Mouse (Mus musculus): ENCODE results near the gene Angptl2. TPM values are rescaled to one million over a fixed set of nuclear protein-coding genes. Genes with fewer than 3 reads are reported as not detected.
A peak's percentile ranks its signal among the peaks of the same experiment; 100 is the strongest.

Gene Angptl2
- total RNA-seq (2021): 100 to 1,000 TPM; 135 to 141 TPM

DNA sequence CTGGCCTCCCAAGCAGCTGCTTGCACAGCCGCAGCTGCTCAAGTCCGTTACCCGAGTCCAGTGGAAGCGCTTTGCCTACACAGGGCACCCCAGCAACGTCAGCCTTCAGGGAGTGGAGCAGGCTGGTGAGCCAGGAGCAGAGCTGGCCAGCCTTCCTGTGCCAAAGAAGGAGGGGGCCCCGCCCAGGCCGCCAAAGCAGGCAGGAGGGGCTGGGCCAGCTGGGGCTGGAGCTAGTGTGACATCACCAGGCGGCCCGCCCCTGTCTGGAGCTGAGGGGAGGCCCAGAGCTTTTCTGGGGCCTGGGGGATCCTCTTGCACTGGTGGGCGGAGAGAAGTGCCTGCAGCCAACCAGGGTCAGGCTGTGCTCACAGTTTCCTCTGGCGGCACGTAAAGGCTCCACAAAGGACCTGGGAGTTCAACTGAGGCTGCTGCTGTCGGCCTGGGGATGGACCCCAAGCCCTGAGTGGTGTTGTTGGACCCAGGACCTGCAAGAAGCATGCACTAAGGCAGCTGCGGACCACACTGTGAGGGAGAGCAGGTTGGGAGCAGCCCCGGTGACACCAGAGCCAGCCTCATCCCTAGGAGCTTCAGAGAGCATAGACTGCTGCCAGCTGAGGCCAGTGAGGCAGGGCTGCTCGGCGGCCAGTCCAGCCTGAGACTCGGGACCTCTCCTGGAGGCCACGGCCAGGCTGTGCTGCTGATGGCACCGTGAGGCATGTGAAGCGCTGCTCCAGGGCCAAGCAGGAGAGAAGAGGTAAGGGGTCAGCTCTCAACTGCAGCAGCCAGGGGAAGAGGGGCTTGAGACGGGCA, at the start of gene Angptl2:
Gene Angptl2 (plus strand): TSS at position 370 of the 810 bp plus-strand sequence.
- intact Hi-C loops (cut with DNase I): loop anchor here (2.0 to 5.0 kb wide), 2 partner anchors 39 to 61 kb away; no protein-coding TSS in a partner anchor
- DNase-seq: peak; percentile 94 to 95

- intact Hi-C loops (cut with DNase I): no loop called here
- DNase-seq: no peak
Observed at GRCm38 (mm10) chr2:33167060-33167459, 48.8 kb upstream of the Angptl2 start.

DNA sequence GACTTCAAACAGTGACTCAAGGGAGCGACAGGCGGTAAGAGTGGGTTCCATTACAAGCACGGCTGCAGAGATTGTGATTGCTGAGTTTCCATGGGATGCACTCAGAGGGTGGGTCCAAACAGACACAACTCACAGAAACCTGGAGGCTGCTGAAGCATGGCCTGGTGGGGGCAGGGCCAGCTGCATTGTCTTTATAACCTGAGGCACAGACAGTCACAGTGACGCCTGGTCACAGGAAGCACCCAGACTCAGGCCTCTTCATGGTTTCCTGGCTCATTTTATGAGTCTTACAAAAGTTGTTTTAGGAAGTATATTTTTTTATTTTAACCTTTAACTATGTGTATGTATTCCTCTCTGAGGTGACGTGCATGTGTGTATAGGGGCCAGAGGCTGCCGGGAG, 46.4 kb upstream of the Angptl2 start:
- DNase-seq: no peak

GRCm38 (mm10) chr2:33170777-33171565, 44.9 kb upstream of the Angptl2 start:
- no peak for DNase-seq

More for the DNA sequence above, 46.4 kb upstream of the Angptl2 start:
- intact Hi-C loops (cut with DNase I): no loop called here

DNA sequence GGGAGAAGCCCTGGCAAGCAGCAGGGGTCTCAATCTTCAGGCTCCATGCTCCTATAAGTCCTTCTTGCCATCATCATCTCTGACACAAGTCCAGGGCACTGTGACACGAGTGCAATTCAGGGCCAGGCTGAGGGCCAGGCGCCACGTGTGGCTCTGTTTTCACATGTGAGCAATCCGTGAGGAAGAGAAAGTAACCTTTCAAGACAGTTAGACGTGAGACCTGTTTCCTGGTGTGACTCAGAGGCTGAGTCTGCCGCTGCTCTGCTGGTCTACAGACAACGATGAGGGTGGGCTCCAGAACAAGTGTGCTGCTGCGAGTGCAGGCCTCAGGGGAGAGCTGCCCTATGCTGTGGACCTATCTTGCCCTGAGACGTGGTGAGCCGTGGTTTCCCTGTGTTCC, 42.7 kb upstream of the Angptl2 start:
- intact Hi-C loops (cut with DNase I): no loop called here
- no peak for DNase-seq

More at GRCm38 (mm10) chr2:33170777-33171565, 44.9 kb upstream of the Angptl2 start:
- intact Hi-C loops (cut with DNase I): no loop called here

DNA sequence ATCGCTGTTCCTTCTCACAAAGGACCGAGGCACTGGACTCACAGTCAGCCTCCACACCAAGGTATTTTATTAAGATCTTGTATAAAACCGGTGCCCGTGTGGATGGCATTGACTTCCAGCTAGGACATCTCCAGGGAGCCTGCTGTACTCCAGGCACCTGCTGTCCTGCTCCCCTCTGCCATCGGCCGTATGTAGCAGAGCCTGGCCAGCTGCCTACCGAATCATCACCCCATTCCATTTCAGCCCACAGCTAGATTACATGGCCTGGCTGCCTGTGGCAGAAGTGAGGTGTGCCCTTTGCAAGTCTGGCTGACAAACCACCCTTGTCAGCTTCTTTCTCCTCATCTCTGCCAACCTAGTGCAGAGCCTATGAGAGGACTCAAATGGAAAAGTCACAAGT, 42.2 kb upstream of the Angptl2 start:
- peak in 1 of 2 experiments; percentile 75 for DNase-seq
- intact Hi-C loops (cut with DNase I): no loop called here

- intact Hi-C loops (cut with DNase I): loop anchor here (5.0 kb wide), 1 partner anchor 41 kb away; the partner anchor contains the start of gene Angptl2
- DNase-seq: no peak
Observed at GRCm38 (mm10) chr2:33176516-33176915, 39.4 kb upstream of the Angptl2 start.

DNA sequence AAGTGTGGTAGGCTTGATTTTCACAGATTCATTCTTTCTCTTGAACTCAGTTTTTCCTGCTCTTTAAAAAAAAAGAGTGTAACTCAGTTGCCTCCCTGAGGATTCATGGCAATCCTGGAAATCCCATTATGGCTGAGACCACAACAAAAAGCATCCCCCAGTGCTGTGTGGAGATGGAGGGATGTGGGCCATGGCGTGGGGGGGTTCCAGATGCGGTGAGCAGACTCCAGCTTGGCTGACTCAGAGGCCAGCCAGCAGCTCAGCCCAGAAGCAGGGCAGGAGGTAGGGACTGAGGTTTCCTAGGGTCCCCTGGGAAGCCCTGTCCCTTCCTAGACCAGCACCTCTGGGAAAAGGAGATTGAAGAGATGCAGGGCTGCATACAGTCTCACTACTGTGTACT, 38.9 kb upstream of the Angptl2 start:
- intact Hi-C loops (cut with DNase I): loop anchor here (5.0 kb wide), 1 partner anchor 40 kb away; the partner anchor contains the start of gene Angptl2
- no peak for DNase-seq

GRCm38 (mm10) chr2:33177443-33178242, 38.2 kb upstream of the Angptl2 start:
- DNase-seq: peak; percentile 76 to 77

GRCm38 (mm10) chr2:33178243-33178932, 37.5 kb upstream of the Angptl2 start:
- DNase-seq: peak in 1 of 2 experiments; percentile 61

More at GRCm38 (mm10) chr2:33177443-33178242, 38.2 kb upstream of the Angptl2 start:
- intact Hi-C loops (cut with DNase I): loop anchor here (5.0 kb wide), 1 partner anchor 40 kb away; the partner anchor contains the start of gene Angptl2

GRCm38 (mm10) chr2:33179171-33179929, 36.5 kb upstream of the Angptl2 start:
- no peak for DNase-seq
- intact Hi-C loops (cut with DNase I): loop anchor here (5.0 kb wide), 1 partner anchor 38 kb away; the partner anchor contains the start of gene Angptl2

More at GRCm38 (mm10) chr2:33178243-33178932, 37.5 kb upstream of the Angptl2 start:
- intact Hi-C loops (cut with DNase I): loop anchor here (5.0 kb wide), 1 partner anchor 39 kb away; the partner anchor contains the start of gene Angptl2

GRCm38 (mm10) chr2:33179930-33180630, 35.8 kb upstream of the Angptl2 start:
- peak in 1 of 2 experiments; percentile 62 for DNase-seq
- intact Hi-C loops (cut with DNase I): loop anchor here (5.0 kb wide), 1 partner anchor 37 kb away; the partner anchor contains the start of gene Angptl2

DNA sequence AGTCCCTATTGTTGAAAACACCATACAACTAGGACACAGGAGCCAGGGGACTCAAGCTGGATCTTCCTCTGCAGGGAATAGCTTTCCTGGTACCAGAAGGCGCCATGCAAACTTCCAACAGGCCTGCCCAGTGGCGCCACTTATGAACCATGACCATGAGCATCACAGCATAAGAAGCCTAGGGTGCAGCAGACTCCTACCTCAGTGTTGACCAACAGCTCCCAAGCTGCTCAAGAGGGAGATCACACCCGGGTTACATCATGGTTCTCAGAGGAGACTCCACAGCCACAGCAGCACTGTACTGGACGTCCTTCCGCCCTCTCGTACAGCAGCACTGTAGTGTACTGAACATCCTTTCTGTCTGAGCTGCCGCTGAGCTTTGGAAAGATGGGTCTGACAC, 32.5 kb upstream of the Angptl2 start:
- intact Hi-C loops (cut with DNase I): no loop called here
- no peak for DNase-seq

GRCm38 (mm10) chr2:33184641-33185040, 31.2 kb upstream of the Angptl2 start:
- intact Hi-C loops (cut with DNase I): no loop called here
- peak; percentile 79 to 82 for DNase-seq

GRCm38 (mm10) chr2:33185258-33185657, 30.6 kb upstream of the Angptl2 start:
- DNase-seq: peak in 1 of 2 experiments; percentile 59
- intact Hi-C loops (cut with DNase I): no loop called here

- intact Hi-C loops (cut with DNase I): no loop called here
- DNase-seq: peak; percentile 66 to 73
Observed at GRCm38 (mm10) chr2:33186505-33186904, 29.4 kb upstream of the Angptl2 start.

DNA sequence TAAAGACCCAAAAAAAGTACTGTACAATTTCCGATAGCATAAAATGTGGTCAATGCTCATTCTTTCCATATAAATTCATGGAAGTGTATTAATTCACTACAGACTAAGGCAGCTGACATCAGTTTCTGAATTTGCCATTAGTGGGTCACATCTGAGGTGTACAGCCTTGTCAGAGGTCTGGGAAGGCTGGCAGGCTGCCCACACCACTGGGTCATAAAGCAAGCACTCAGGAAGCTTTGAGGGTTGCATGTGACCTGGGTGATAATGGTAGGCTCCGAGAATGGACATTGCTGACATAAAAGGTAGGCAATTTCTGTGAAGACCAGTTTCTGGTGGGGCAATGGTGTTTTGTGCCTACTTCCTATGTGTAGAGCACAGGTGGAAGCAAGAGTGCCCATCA, 28.0 kb upstream of the Angptl2 start:
- intact Hi-C loops (cut with DNase I): no loop called here
- DNase-seq: peak in 1 of 2 experiments; percentile 64

All from heart, postnatal 10 days (tissue).